Mouse (Mus musculus): ENCODE data around the gene Gm17019. TPM values are rescaled to one million over a fixed set of nuclear protein-coding genes. Genes with fewer than 3 reads are reported as not detected.
"Not testable (repeated sequence)": the region's sequence is repeated elsewhere in the genome, so short reads cannot be mapped to it uniquely, and the experiment has no call there.

Gene Gm17019
- total and polyA plus RNA-seq, 3 experiments = not detected

DNA sequence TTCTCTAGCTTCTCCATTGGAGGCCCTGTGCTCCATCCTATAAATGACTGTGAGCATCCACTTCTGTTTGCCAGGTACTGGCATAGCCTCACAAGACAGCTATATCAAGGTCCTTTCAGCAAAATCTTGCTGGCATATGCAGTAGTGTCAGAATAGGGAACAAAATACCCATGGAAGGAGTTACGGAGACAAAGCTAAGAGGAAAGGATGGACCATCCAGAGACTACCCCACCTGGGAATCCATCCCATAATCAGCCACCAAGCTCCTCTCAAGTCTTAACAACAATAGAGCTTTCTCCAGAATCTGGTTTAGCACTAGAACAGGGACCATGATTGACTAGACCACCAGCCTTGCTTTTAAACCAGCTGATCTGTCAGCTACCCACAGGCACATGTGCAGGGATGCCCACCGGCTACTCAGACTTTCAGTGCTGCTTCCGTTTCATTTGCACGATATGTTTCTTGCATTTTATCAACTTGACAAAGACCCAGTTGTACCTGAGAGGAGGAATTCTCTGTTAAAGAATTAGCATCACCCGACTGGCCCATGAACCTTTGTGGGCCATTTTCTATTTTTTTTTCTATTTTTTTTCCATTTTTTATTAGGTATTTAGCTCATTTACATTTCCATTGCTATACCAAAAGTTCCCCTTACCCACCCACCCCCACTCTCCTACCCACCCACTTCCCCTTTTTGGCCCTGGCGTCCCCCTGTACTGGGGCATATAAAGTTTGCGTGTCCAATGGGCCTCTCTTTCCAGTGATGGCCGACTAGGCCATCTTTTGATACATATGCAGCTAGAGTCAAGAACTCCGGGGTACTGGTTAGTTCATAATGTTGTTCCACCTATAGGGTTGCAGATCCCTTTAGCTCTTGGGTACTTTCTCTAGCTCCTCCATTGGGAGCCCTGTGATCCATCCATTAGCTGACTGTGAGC lies 12.3 kb upstream of the Gm17019 start:
- H3K27ac ChIP-seq (ENCODE audit: control insufficient read depth, low read depth, low read length); H3K9me3 ChIP-seq (replicated peaks; ENCODE audit: insufficient read depth, low read length); H3K4me3 ChIP-seq (ENCODE audit: control insufficient read depth in 1 of 2, insufficient read depth in 1 of 2, low read depth in 2 of 2, low read length in 2 of 2); H3K27me3 ChIP-seq (ENCODE audit: control insufficient read depth in 1 of 2, insufficient read depth in 2 of 2, low read length in 2 of 2); H3K9ac ChIP-seq (ENCODE audit: control insufficient read depth, low read depth, low read length, poor library complexity, severe bottlenecking); H3K79me2 ChIP-seq (ENCODE audit: control insufficient read depth, insufficient read depth, low read length, poor library complexity); DNase-seq (ENCODE audit: low read depth, low spot score); H3K36me3 ChIP-seq (ENCODE audit: control insufficient read depth in 1 of 2, insufficient read depth in 2 of 2, low read length in 2 of 2); H3K4me1 ChIP-seq (ENCODE audit: control insufficient read depth in 1 of 2, insufficient read depth in 2 of 2, low read length in 2 of 2): not testable (repeated sequence)

GRCm38 (mm10) chr5:15040784-15041183 lies 8.0 kb upstream of the Gm17019 start:
- H3K9ac ChIP-seq (ENCODE audit: control insufficient read depth, low read depth, low read length, poor library complexity, severe bottlenecking); H3K4me1 ChIP-seq (ENCODE audit: control insufficient read depth in 1 of 2, insufficient read depth in 2 of 2, low read length in 2 of 2); H3K79me2 ChIP-seq (ENCODE audit: control insufficient read depth, insufficient read depth, low read length, poor library complexity); H3K9me3 ChIP-seq (replicated peaks; ENCODE audit: insufficient read depth, low read length); DNase-seq (ENCODE audit: low read depth, low spot score); H3K4me3 ChIP-seq (ENCODE audit: control insufficient read depth in 1 of 2, insufficient read depth in 1 of 2, low read depth in 2 of 2, low read length in 2 of 2); H3K27ac ChIP-seq (ENCODE audit: control insufficient read depth, low read depth, low read length); H3K27me3 ChIP-seq (ENCODE audit: control insufficient read depth in 1 of 2, insufficient read depth in 2 of 2, low read length in 2 of 2); H3K36me3 ChIP-seq (ENCODE audit: control insufficient read depth in 1 of 2, insufficient read depth in 2 of 2, low read length in 2 of 2): not testable (repeated sequence)

- not testable (repeated sequence) for H3K27me3 ChIP-seq (ENCODE audit: control insufficient read depth in 1 of 2, insufficient read depth in 2 of 2, low read length in 2 of 2); DNase-seq (ENCODE audit: low read depth, low spot score); H3K36me3 ChIP-seq (ENCODE audit: control insufficient read depth in 1 of 2, insufficient read depth in 2 of 2, low read length in 2 of 2); H3K9me3 ChIP-seq (replicated peaks; ENCODE audit: insufficient read depth, low read length); H3K9ac ChIP-seq (ENCODE audit: control insufficient read depth, low read depth, low read length, poor library complexity, severe bottlenecking); H3K4me3 ChIP-seq (ENCODE audit: control insufficient read depth in 1 of 2, insufficient read depth in 1 of 2, low read depth in 2 of 2, low read length in 2 of 2); H3K27ac ChIP-seq (ENCODE audit: control insufficient read depth, low read depth, low read length); H3K4me1 ChIP-seq (ENCODE audit: control insufficient read depth in 1 of 2, insufficient read depth in 2 of 2, low read length in 2 of 2); H3K79me2 ChIP-seq (ENCODE audit: control insufficient read depth, insufficient read depth, low read length, poor library complexity)
Observed at GRCm38 (mm10) chr5:15039984-15040383, 7.2 kb upstream of the Gm17019 start.

DNA sequence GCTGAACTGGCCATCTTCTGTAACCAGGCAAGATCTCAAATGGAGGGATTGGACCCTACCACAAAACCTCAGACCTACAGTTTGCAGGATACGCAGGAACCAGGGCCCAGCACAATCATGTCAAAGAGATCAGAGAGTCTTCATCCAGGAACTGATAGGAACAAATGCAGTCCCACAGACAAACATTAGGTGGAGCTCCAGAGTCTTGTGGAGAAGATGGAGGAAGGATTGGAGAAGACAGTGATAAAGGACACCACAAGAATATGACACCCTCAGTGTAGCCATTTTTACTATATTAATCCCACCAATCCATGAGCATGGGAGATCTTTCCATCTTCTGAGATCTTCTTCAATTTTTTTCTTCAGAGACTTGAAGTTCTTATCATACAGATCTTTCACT lies 8.5 kb downstream of the Gm17019 start:
- not testable (repeated sequence) for H3K36me3 ChIP-seq (ENCODE audit: control insufficient read depth in 1 of 2, insufficient read depth in 2 of 2, low read length in 2 of 2); DNase-seq (ENCODE audit: low read depth, low spot score); H3K4me3 ChIP-seq (ENCODE audit: control insufficient read depth in 1 of 2, insufficient read depth in 1 of 2, low read depth in 2 of 2, low read length in 2 of 2); H3K4me1 ChIP-seq (ENCODE audit: control insufficient read depth in 1 of 2, insufficient read depth in 2 of 2, low read length in 2 of 2); H3K9me3 ChIP-seq (replicated peaks; ENCODE audit: insufficient read depth, low read length); H3K27ac ChIP-seq (ENCODE audit: control insufficient read depth, low read depth, low read length); H3K79me2 ChIP-seq (ENCODE audit: control insufficient read depth, insufficient read depth, low read length, poor library complexity); H3K9ac ChIP-seq (ENCODE audit: control insufficient read depth, low read depth, low read length, poor library complexity, severe bottlenecking); H3K27me3 ChIP-seq (ENCODE audit: control insufficient read depth in 1 of 2, insufficient read depth in 2 of 2, low read length in 2 of 2)

GRCm38 (mm10) chr5:15020067-15020466 lies 12.7 kb downstream of the Gm17019 start:
- not testable (repeated sequence) for H3K27ac ChIP-seq (ENCODE audit: control insufficient read depth, low read depth, low read length); H3K9ac ChIP-seq (ENCODE audit: control insufficient read depth, low read depth, low read length, poor library complexity, severe bottlenecking); H3K4me3 ChIP-seq (ENCODE audit: control insufficient read depth in 1 of 2, insufficient read depth in 1 of 2, low read depth in 2 of 2, low read length in 2 of 2); H3K27me3 ChIP-seq (ENCODE audit: control insufficient read depth in 1 of 2, insufficient read depth in 2 of 2, low read length in 2 of 2); DNase-seq (ENCODE audit: low read depth, low spot score); H3K4me1 ChIP-seq (ENCODE audit: control insufficient read depth in 1 of 2, insufficient read depth in 2 of 2, low read length in 2 of 2); H3K36me3 ChIP-seq (ENCODE audit: control insufficient read depth in 1 of 2, insufficient read depth in 2 of 2, low read length in 2 of 2); H3K79me2 ChIP-seq (ENCODE audit: control insufficient read depth, insufficient read depth, low read length, poor library complexity); H3K9me3 ChIP-seq (replicated peaks; ENCODE audit: insufficient read depth, low read length)

- H3K9me3 ChIP-seq (replicated peaks; ENCODE audit: insufficient read depth, low read length); H3K4me3 ChIP-seq (ENCODE audit: control insufficient read depth in 1 of 2, insufficient read depth in 1 of 2, low read depth in 2 of 2, low read length in 2 of 2); H3K9ac ChIP-seq (ENCODE audit: control insufficient read depth, low read depth, low read length, poor library complexity, severe bottlenecking); H3K36me3 ChIP-seq (ENCODE audit: control insufficient read depth in 1 of 2, insufficient read depth in 2 of 2, low read length in 2 of 2); H3K79me2 ChIP-seq (ENCODE audit: control insufficient read depth, insufficient read depth, low read length, poor library complexity); H3K27ac ChIP-seq (ENCODE audit: control insufficient read depth, low read depth, low read length); DNase-seq (ENCODE audit: low read depth, low spot score); H3K4me1 ChIP-seq (ENCODE audit: control insufficient read depth in 1 of 2, insufficient read depth in 2 of 2, low read length in 2 of 2); H3K27me3 ChIP-seq (ENCODE audit: control insufficient read depth in 1 of 2, insufficient read depth in 2 of 2, low read length in 2 of 2): not testable (repeated sequence)
Observed at GRCm38 (mm10) chr5:15010639-15011582, 21.9 kb downstream of the Gm17019 start.

Data from MEL (cell line).